Mouse (Mus musculus) ES-E14 (cell line): Measurements from ENCODE around the gene Usp44. TPM values are rescaled to one million over a fixed set of nuclear protein-coding genes. Genes with fewer than 3 reads are reported as not detected.

Experiments used
- DNase-seq: peaks from one replicate; pipeline ENCODE4 v3.0.0-alpha.2; 2013; ENCODE audit warnings: low read depth, low spot score
- H3K27ac ChIP-seq: 2 replicates; pipeline ENCODE4 v1.5.1; 2012; ENCODE audit warnings: low read depth, mild to moderate bottlenecking, low read length, moderate library complexity, mixed read lengths; ENCODE audit not compliant: poor library complexity, insufficient read depth, severe bottlenecking
- H3K36me3 ChIP-seq: 2 replicates; pipeline ENCODE4 v1.6.1; 2012; ENCODE audit warnings: mild to moderate bottlenecking, low read length, moderate library complexity, mixed read lengths; ENCODE audit not compliant: control insufficient read depth, poor library complexity, insufficient read depth, severe bottlenecking
- H3K4me1 ChIP-seq, 2 experiments: fragments of 150-350 bp in 1 of 2; sonication (generic) in 1 of 2; 2 replicates each; pipeline ENCODE4 v1.6.1; 2012; ENCODE audit warnings: low read length in 2 of 2, mild to moderate bottlenecking in 1 of 2, mixed read lengths in 1 of 2; ENCODE audit not compliant: control insufficient read depth in 2 of 2, insufficient read depth in 2 of 2, poor library complexity in 1 of 2
- H3K4me3 ChIP-seq, 2 experiments: fragments of 150-350 bp in 1 of 2; sonication (generic) in 1 of 2; 2 replicates each; pipeline ENCODE4 v1.5.1; 2012; ENCODE audit warnings: low read length in 2 of 2, low read depth in 1 of 2, mild to moderate bottlenecking in 1 of 2, mixed read lengths in 1 of 2; ENCODE audit not compliant: insufficient read depth in 1 of 2, poor library complexity in 1 of 2, severe bottlenecking in 1 of 2
- H3K9ac ChIP-seq: 2 replicates; pipeline ENCODE4 v1.6.1; 2012; ENCODE audit warnings: low read depth, mild to moderate bottlenecking, low read length, mixed read lengths; ENCODE audit not compliant: poor library complexity, insufficient read depth, severe bottlenecking
- H3K9me3 ChIP-seq: fragments of 150-350 bp; sonication (generic); 2 replicates; pipeline ENCODE4 v1.6.1; 2012; ENCODE audit warnings: low read depth, mild to moderate bottlenecking, low read length; ENCODE audit not compliant: control insufficient read depth, insufficient read depth
- CHD2 ChIP-seq: IDR thresholded peaks from 2 replicates; pipeline ENCODE4 v1.6.1; 2014; ENCODE audit warnings: mild to moderate bottlenecking, low read depth, low read length, inconsistent platforms
- HCFC1 ChIP-seq: IDR thresholded peaks from 2 replicates; pipeline ENCODE4 v1.6.1; 2012; ENCODE audit warnings: low read length, inconsistent platforms, borderline replicate concordance; ENCODE audit not compliant: insufficient read depth
- MAFK ChIP-seq: IDR thresholded peaks from 2 replicates; pipeline ENCODE4 v1.6.1; 2014; ENCODE audit warnings: mild to moderate bottlenecking, low read depth, low read length, inconsistent platforms; ENCODE audit not compliant: insufficient read depth
- ZC3H11A ChIP-seq: IDR thresholded peaks from 2 replicates; pipeline ENCODE4 v1.6.1; 2012; ENCODE audit warnings: low read depth, mild to moderate bottlenecking, inconsistent platforms, low read length, borderline replicate concordance
- ZNF384 ChIP-seq: IDR thresholded peaks from 2 replicates; pipeline ENCODE4 v1.6.1; 2012; ENCODE audit warnings: low read depth, low read length, inconsistent platforms
- in situ Hi-C, 2 experiments: fragments of 600-800 bp; cut with MboI; formaldehyde crosslinking; loops; one replicate each; pipeline ENCODE4 v1.15.1; 2025; ENCODE audit warnings: low sequenced_read_pairs in 2 of 2, inconsistent platforms in 1 of 2; ENCODE audit not compliant: unreplicated experiment in 2 of 2
- total RNA-seq: library from RNA; depleted of rRNA; stranded (reverse); fragments of 300-350 nt; gene quantifications from 2 replicates; pipeline ENCODE4 v1.2.3, GENCODE M21; 2012

Gene Usp44
- total RNA-seq, 1 experiment, result 19.7 TPM

GRCm38 (mm10) chr10:93812774-93813415, 18.5 kb upstream of the Usp44 start:
- DNase-seq, result no peak
- Histone ChIP-seq H3K4me3 (no peak overlapping the region), H3K4me1 (peaks cover 2 to 3% of the 10 kb centered on the region in 2 experiments; a peak in 1 of 4 replicates), H3K27ac (no peak overlapping the region), H3K36me3 (no peaks in the 10 kb centered on the region), H3K9ac (peak overlapping the region; percentile 48; the same call in 1 of the 2 replicates), H3K9me3 (no peaks in the 10 kb centered on the region)
- TF ChIP-seq MAFK (no peak), ZNF384 (no peak), ZC3H11A (peak; percentile 81), CHD2 (no peak), HCFC1 (no peak)
- in situ Hi-C loops, result loop anchor here in 1 of 2 experiments (25.0 kb wide), 2 partner anchors 376 to 751 kb away; no protein-coding TSS in a partner anchor

- Histone ChIP-seq H3K27ac (no peak overlapping the region), H3K4me1 (peaks cover 3% of the 10 kb centered on the region in 2 experiments; a peak in 1 of 4 replicates), H3K4me3 (no peak overlapping the region), H3K9ac (no peak overlapping the region), H3K36me3 (no peaks in the 10 kb centered on the region), H3K9me3 (no peaks in the 10 kb centered on the region)
- in situ Hi-C loops, result loop anchor here in 1 of 2 experiments (25.0 kb wide), 2 partner anchors 376 to 751 kb away; no protein-coding TSS in a partner anchor
- DNase-seq, result no peak
- TF ChIP-seq ZC3H11A, result no peak
- no peak for TF ChIP-seq CHD2
- TF ChIP-seq ZNF384, result no peak
- TF ChIP-seq MAFK, result no peak
- no peak for TF ChIP-seq HCFC1
Observed at GRCm38 (mm10) chr10:93813755-93814154, 17.6 kb upstream of the Usp44 start.

- peak; percentile 78 for DNase-seq
- TF ChIP-seq MAFK, result no peak
- no peak for TF ChIP-seq HCFC1
- no peak for TF ChIP-seq ZNF384
- peak; percentile 33; the same call in 1 of the 2 replicates for TF ChIP-seq ZC3H11A
- Histone ChIP-seq H3K9me3 (no peaks in the 10 kb centered on the region), H3K36me3 (no peaks in the 10 kb centered on the region), H3K4me1 (0 out of 4 replicates have a peak, but pooled peaks cover 0 to 1% of the 10 kb centered on the region in 2 experiments), H3K27ac (no peak overlapping the region), H3K4me3 (no peak overlapping the region), H3K9ac (no peak overlapping the region; the same call in 1 of the 2 replicates)
- in situ Hi-C loops, result loop anchor here in 1 of 2 experiments (25.0 kb wide), 2 partner anchors 381 to 756 kb away; no protein-coding TSS in a partner anchor
Observed at GRCm38 (mm10) chr10:93818661-93819060, 12.7 kb upstream of the Usp44 start.

GRCm38 (mm10) chr10:93829898-93830831, 1.2 kb upstream of the Usp44 start:
- H3K9me3 ChIP-seq, result no peaks in the 10 kb centered on the region
- no peak overlapping the region for H3K9ac ChIP-seq
- H3K36me3 ChIP-seq, result no peaks in the 10 kb centered on the region
- peaks cover 2 to 5% of the 10 kb centered on the region in 2 experiments; a peak in 3 of 4 replicates for H3K4me1 ChIP-seq
- no peak for DNase-seq
- no peak overlapping the region for H3K4me3 ChIP-seq
- TF ChIP-seq HCFC1 (no peak), ZNF384 (no peak), CHD2 (no peak), ZC3H11A (no peak), MAFK (no peak)
- H3K27ac ChIP-seq, result no peak overlapping the region
- in situ Hi-C loops, result no loop called here
